Mouse (Mus musculus): ENCODE data around the gene Pdlim7.

DNA sequence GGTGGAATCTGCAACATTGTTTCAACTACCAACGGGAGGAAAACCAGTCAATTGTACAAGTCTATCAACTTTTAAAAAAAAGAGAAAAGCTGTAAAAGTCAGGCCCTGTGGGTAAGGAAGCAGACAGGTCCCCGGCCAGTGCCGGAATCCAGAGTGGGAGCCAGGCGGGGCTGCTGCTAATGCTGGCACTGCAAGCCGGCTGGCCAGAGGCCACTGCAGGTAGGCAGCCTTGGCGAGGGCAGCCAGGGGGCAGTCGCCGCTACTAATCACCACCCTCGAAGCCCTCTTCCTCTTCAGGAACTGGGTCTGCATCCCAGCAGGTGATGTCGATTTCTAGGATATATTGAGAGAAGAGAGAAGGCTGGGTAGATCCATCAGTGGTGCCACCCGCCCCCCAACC, 39.5 kb downstream of the Pdlim7 start:
- peak; percentile 18; the same call in 1 of the 2 replicates for TF ChIP-seq CTCF (IDR thresholded peaks at IDR 0.05; ENCODE audit: control insufficient read depth, insufficient read depth, low read length)
- TF ChIP-seq POLR2A (IDR thresholded peaks at IDR 0.05; ENCODE audit: borderline replicate concordance, control insufficient read depth, low read depth, low read length), result no peak

Measured in bone marrow, adult 2 months (tissue).